Mouse (Mus musculus) embryonic fibroblast, embryonic 13.5 days (primary cell): ENCODE results near the gene Gm20604. TPM values are rescaled to one million over a fixed set of nuclear protein-coding genes. Genes with fewer than 3 reads are reported as not detected.

ENCODE experiments used
- H3K27ac ChIP-seq: 2 replicates; pipeline ENCODE4 v1.5.1; 2012; ENCODE audit warnings: low read length, control low read depth, inconsistent platforms; ENCODE audit not compliant: insufficient read depth
- H3K4me1 ChIP-seq: 2 replicates; pipeline ENCODE4 v1.6.1; 2011; ENCODE audit warnings: low read length; ENCODE audit not compliant: control insufficient read depth, insufficient read depth
- H3K4me3 ChIP-seq: 2 replicates; pipeline ENCODE4 v1.5.1; 2011; ENCODE audit warnings: mild to moderate bottlenecking, control low read depth, low read length; ENCODE audit not compliant: insufficient read depth
- CTCF ChIP-seq: IDR thresholded peaks from 2 replicates; pipeline ENCODE4 v1.5.1; 2011; ENCODE audit warnings: mild to moderate bottlenecking, control low read depth, low read length, moderate library complexity, borderline replicate concordance; ENCODE audit not compliant: insufficient read depth
- POLR2A ChIP-seq: IDR thresholded peaks from 2 replicates; pipeline ENCODE4 v1.6.1; 2011; ENCODE audit warnings: low read depth, mild to moderate bottlenecking, control low read depth, low read length, moderate library complexity
- polyA plus RNA-seq: library from polyadenylated mRNA; stranded (reverse); fragments of >200 nt; gene quantifications from 2 replicates; pipeline ENCODE4 v1.2.4, GENCODE M21; 2011; ENCODE audit warnings: low read depth; ENCODE audit not compliant: missing spikeins, insufficient read length

The Gm20604 gene
- polyA plus RNA-seq, 1 experiment = 15.9 TPM

DNA sequence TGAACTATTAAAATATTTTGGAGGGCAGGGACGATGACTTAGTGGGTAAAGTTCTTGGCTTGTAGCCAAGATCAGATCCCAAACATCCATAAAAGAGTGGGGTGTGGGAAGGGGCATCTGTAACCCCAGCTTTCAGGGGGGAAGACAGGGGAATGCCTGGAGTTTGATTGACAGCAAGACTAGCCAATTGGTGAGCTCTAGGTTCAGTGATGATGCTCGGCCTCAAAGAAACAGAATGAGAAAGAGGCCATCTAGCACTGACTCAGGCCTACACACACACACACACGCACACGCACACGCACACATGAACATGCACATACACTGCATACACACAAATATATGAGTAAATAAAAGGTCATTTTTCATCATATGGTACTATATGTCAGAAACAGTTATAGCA, 48.6 kb downstream of the Gm20604 start:
- H3K27ac ChIP-seq = no peak overlapping the region
- no peak overlapping the region for H3K4me3 ChIP-seq
- H3K4me1 ChIP-seq = no peaks in the 10 kb centered on the region
- TF ChIP-seq POLR2A = no peak
- TF ChIP-seq CTCF = no peak

DNA sequence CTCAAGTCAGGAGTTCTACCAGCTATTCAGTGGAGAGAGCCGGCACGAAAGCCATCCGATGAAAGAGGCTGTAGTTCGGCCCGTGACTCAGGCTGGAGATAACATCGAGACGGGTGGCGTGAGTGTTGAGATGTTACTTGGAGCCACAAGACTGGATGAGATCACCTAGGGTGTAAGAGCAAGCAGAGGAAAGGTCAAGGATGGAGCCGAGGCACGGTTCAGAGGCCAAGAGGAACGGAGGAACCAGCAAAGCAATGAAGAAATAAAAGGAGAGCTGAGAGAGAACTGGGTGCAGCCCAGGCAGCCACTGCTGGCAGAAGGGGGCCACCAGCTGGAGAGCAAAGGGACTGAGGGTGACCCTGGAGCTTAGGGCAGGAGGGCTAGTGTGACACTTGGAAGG, 50.3 kb downstream of the Gm20604 start:
- no peak overlapping the region for H3K27ac ChIP-seq

DNA sequence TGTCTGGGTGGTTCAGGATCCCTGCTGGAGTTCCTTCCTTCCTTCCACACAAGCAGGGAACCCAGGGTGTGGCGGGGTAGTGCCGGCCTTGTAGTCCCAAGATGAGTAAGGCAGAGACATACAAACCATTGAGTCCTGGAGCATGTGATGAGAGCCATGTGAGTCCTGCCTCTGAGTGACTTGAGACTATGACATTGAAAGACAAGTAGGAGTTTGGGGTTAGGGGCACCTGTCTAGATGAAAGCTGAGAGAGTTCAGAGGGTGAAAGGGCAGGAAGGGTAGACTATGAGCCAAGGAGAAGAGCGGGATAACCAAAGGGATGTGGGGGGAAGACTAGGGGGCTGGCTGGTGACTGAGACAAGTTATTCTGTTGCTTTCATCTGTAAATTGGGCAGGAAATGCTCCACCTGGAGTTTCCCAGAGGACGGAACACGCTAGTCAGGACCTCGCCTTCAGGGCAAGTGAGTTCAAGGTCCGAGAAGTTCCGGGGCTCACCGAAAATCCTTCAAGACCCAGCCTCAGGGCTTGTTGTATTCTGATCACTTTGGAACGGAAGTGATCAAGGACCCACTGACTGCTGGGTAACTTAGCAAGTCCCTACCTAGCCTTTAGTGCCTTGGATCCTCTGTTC, 51.5 kb downstream of the Gm20604 start:
- TF ChIP-seq CTCF (no peak), POLR2A (no peak)
- Histone ChIP-seq H3K4me1 (no peaks in the 10 kb centered on the region), H3K4me3 (no peak overlapping the region), H3K27ac (no peak overlapping the region)

More for the DNA sequence above, 50.3 kb downstream of the Gm20604 start:
- Histone ChIP-seq H3K4me3 (no peak overlapping the region), H3K4me1 (no peaks in the 10 kb centered on the region)
- TF ChIP-seq POLR2A (no peak), CTCF (no peak)

DNA sequence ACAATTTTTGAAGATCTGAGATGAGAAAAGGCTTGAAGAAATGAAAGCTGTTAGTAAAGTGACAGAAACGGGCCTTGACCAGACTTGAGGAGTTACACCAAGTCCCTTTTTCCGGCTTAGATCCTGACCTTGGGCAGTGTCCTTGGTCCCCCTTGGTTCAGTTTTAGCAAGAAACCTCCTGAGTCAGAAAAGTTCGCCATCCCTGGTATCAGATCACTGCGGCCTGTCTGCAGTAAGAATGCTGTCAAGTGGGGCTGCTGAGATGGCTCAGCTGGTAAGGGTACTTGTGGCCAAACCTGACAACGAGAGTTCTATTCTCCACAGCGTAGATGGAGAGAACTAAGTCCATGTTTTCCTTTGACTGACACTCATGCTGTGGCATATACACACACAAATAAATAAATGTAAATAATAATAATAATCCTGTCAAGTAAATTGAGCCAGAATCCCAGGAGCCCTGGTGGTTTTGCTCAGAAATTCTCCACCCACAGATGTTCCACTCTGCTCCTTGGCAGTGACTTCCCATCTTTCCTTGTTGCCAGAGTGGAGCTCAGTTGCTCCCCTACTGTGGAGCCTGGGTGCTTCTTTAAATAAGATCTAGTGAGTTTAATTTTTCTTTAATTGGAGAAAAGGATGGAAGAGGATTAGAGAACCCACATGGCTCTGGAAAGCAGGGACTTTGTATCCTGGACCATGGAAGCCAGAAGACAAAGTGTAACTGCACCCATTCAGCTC, 52.4 kb downstream of the Gm20604 start:
- no peak overlapping the region for H3K27ac ChIP-seq
- no peaks in the 10 kb centered on the region for H3K4me1 ChIP-seq
- no peak overlapping the region for H3K4me3 ChIP-seq
- TF ChIP-seq CTCF (no peak), POLR2A (no peak)

GRCm38 (mm10) chr12:102705216-102705871, 53.1 kb downstream of the Gm20604 start:
- Histone ChIP-seq H3K27ac (no peak overlapping the region), H3K4me3 (peak overlapping the region; percentile 49), H3K4me1 (no peaks in the 10 kb centered on the region)
- TF ChIP-seq POLR2A (no peak), CTCF (0 out of 2 replicates have a peak, but pooled peaks have one; percentile 29)

- Histone ChIP-seq H3K4me1 (no peaks in the 10 kb centered on the region), H3K4me3 (peak within 1 kb of the TSS; percentile 75), H3K27ac (no peak within 1 kb of the TSS)
- TF ChIP-seq POLR2A (peak; percentile 52), CTCF (no peak)
These were observed 53.8 kb downstream of the Gm20604 start, which contains the start of gene Itpk1 for GRCm38 (mm10) chr12:102704457-102705198. Itpk1 (minus strand) TSS chr12:102704930.

DNA sequence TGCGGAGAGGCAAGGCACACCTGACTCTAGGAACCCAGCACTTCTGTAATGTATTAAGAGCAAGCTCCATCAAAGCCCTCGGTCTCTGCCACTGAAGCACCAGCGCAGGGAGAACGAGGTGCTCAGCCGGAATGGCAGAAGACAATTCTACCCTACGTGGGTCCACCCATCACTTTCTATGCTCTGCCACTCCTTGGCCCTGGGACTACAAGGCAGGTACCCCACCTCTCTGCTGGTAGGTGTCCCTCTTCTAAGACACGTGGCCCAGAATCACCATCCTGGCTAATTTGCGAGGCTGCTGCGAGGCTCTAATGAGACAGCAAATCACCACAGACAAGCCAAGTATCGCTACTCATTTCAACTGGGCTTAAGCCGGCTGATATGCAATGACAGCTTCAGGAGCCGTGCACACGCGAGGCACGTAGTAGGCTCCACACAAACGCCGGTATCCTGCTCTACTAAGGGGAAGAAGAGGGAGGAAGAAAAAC, 54.5 kb downstream of the Gm20604 start:
- Histone ChIP-seq H3K27ac (no peak overlapping the region), H3K4me1 (no peaks in the 10 kb centered on the region), H3K4me3 (peak overlapping the region; percentile 75)
- TF ChIP-seq CTCF (no peak), POLR2A (no peak)

GRCm38 (mm10) chr12:102703441-102703840, 55.0 kb downstream of the Gm20604 start:
- no peak for TF ChIP-seq POLR2A
- no peak for TF ChIP-seq CTCF
- no peaks in the 10 kb centered on the region for H3K4me1 ChIP-seq
- no peak overlapping the region for H3K4me3 ChIP-seq
- H3K27ac ChIP-seq = no peak overlapping the region

GRCm38 (mm10) chr12:102703111-102703412, 55.4 kb downstream of the Gm20604 start:
- Histone ChIP-seq H3K4me1 (no peaks in the 10 kb centered on the region), H3K27ac (no peak overlapping the region), H3K4me3 (0 out of 2 replicates have a peak overlapping the region, but pooled peaks have one; percentile 5)
- TF ChIP-seq POLR2A = no peak
- no peak for TF ChIP-seq CTCF
